Mouse (Mus musculus) kidney, adult 2 months (tissue): ENCODE data around the gene Lmbrd2. TPM values are rescaled to one million over a fixed set of nuclear protein-coding genes. Genes with fewer than 3 reads are reported as not detected.
A peak's percentile ranks its signal among the peaks of the same experiment; 100 is the strongest.
"Not testable (repeated sequence)": the region's sequence is repeated elsewhere in the genome, so short reads cannot be mapped to it uniquely, and the experiment has no call there.

Source experiments
- DNase-seq: peaks from one replicate; pipeline ENCODE4 v3.0.0; 2021
- H3K27ac ChIP-seq: fragments of 200-500 bp; 2 replicates; pipeline ENCODE4 v1.5.1; 2012; ENCODE audit warnings: low read depth, low read length, control low read depth, inconsistent platforms; ENCODE audit not compliant: insufficient read depth
- H3K27me3 ChIP-seq: fragments of 200-500 bp; replicated peaks from 2 replicates; pipeline ENCODE4 v1.6.1; 2012; ENCODE audit warnings: mild to moderate bottlenecking, moderate library complexity, low read length, inconsistent platforms; ENCODE audit not compliant: control insufficient read depth, insufficient read depth
- H3K36me3 ChIP-seq: fragments of 200-500 bp; 2 replicates; pipeline ENCODE4 v1.6.1; 2012; ENCODE audit warnings: mild to moderate bottlenecking, moderate library complexity, low read length, inconsistent platforms; ENCODE audit not compliant: control insufficient read depth, insufficient read depth
- H3K4me1 ChIP-seq: fragments of 200-500 bp; 2 replicates; pipeline ENCODE4 v1.6.1; 2011; ENCODE audit warnings: low read length; ENCODE audit not compliant: control insufficient read depth, insufficient read depth
- H3K4me3 ChIP-seq: fragments of 200-500 bp; 2 replicates; pipeline ENCODE4 v1.5.1; 2011; ENCODE audit warnings: mild to moderate bottlenecking, low read depth, low read length, control low read depth; ENCODE audit not compliant: insufficient read depth
- CTCF ChIP-seq: fragments of 200-500 bp; conservative IDR thresholded peaks from 2 replicates; pipeline ENCODE4 v1.5.1; 2011; ENCODE audit warnings: low read depth, mild to moderate bottlenecking, control low read depth, low read length, moderate library complexity, mixed read lengths; ENCODE audit not compliant: insufficient read depth, insufficient read length
- POLR2A ChIP-seq: fragments of 200-500 bp; IDR thresholded peaks from one replicate; pipeline ENCODE4 v1.6.1; 2011; ENCODE audit warnings: low read depth, low read length, control low read depth
- WGBS: fragments of 180-500 bp; shearing (Covaris S2); methylation state at CpG from one replicate; pipeline ENCODE4 v1.1.7; 2018; 5-methylcytosine and 5-hydroxymethylcytosine counted together
- polyA plus RNA-seq: library from polyadenylated mRNA; depleted of rRNA; stranded (reverse); fragments of >200 nt; gene quantifications from 2 replicates; pipeline ENCODE4 v1.2.3, GENCODE M21; 2012; rRNA removed

The Lmbrd2 gene
- polyA plus RNA-seq, 1 experiment: 32.4 TPM

GRCm38 (mm10) chr15:9230917-9231316 is 90.6 kb downstream of the Lmbrd2 start:
- DNase-seq: peak; percentile 39
- not testable (repeated sequence) for H3K36me3 ChIP-seq, H3K27ac ChIP-seq, H3K27me3 ChIP-seq, H3K4me1 ChIP-seq, H3K4me3 ChIP-seq
- TF ChIP-seq CTCF: peak; percentile 26; the same call in 1 of the 2 replicates
- WGBS: 69% methylated on average over 4 of the region's 4 CpGs

- TF ChIP-seq POLR2A (no peak), CTCF (no peak)
- Histone ChIP-seq H3K27ac (no peak overlapping the region), H3K4me1 (no peaks in the 10 kb centered on the region), H3K4me3 (no peak overlapping the region), H3K36me3 (no peaks in the 10 kb centered on the region), H3K27me3 (no peaks in the 10 kb centered on the region)
- DNase-seq: no peak
Observed at GRCm38 (mm10) chr15:9246345-9246744, 106.0 kb downstream of the Lmbrd2 start.

Other genes starting within 250 kb of the Lmbrd2 start
- 17.8 and 26.1 TPM in 2 replicates for gene Ranbp3l, start 172.6 kb upstream of the Lmbrd2 start, polyA plus RNA-seq
- 46.6 and 52.9 TPM in 2 replicates for gene Nadk2, start 69.3 kb upstream of the Lmbrd2 start, polyA plus RNA-seq
- 0.92 and 1.0 TPM in 2 replicates for gene Skp2, start 14.9 kb downstream of the Lmbrd2 start, polyA plus RNA-seq
- 193 and 203 TPM in 2 replicates for gene Ugt3a1, start 136.3 kb downstream of the Lmbrd2 start, polyA plus RNA-seq
- gene Ugt3a2, start 195.0 kb downstream of the Lmbrd2 start, polyA plus RNA-seq: 486 and 522 TPM in 2 replicates